Mouse (Mus musculus) neural tube, embryonic 11.5 days (tissue): ENCODE results near the gene 2010003K11Rik. TPM values are rescaled to one million over a fixed set of nuclear protein-coding genes. Genes with fewer than 3 reads are reported as not detected.

Experiments used
- polyA plus RNA-seq: library from polyadenylated mRNA; unstranded; fragments of >200 nt; fragmentation: Nextera tagmentation; extraction: Ambion mirVana; gene quantifications from 2 replicates; pipeline ENCODE4 v1.2.1, GENCODE M21; 2014

2010003K11Rik gene
- polyA plus RNA-seq, 1 experiment from 2014 or later: not detected

Other genes starting within 250 kb of the 2010003K11Rik start
- 2.3 and 3.6 TPM in 2 replicates for gene Ssh3, start 229.4 kb downstream of the 2010003K11Rik start, polyA plus RNA-seq
- gene Ankrd13d, start 215.4 kb downstream of the 2010003K11Rik start, polyA plus RNA-seq: 11.6 and 14.1 TPM in 2 replicates
- gene Grk2, start 192.4 kb downstream of the 2010003K11Rik start, polyA plus RNA-seq: 16.6 and 19.0 TPM in 2 replicates
- gene Kdm2a, start 100.3 kb downstream of the 2010003K11Rik start, polyA plus RNA-seq: 44.1 and 47.2 TPM in 2 replicates
- gene Rhod, start 59.2 kb downstream of the 2010003K11Rik start, polyA plus RNA-seq: 17.1 and 17.4 TPM in 2 replicates
- gene Syt12, start 21.1 kb downstream of the 2010003K11Rik start, polyA plus RNA-seq: 0.58 and 1.8 TPM in 2 replicates
- 19.3 and 19.6 TPM in 2 replicates for gene Pcx, start 11.9 kb upstream of the 2010003K11Rik start, polyA plus RNA-seq
- 10.0 and 10.5 TPM in 2 replicates for gene Lrfn4, start 117.1 kb upstream of the 2010003K11Rik start, polyA plus RNA-seq
- gene Rce1, start 127.1 kb upstream of the 2010003K11Rik start, polyA plus RNA-seq: 68.8 and 73.6 TPM in 2 replicates
- gene Gm960, start 200.1 kb upstream of the 2010003K11Rik start, polyA plus RNA-seq: 2.5 and 2.7 TPM in 2 replicates
- 23.4 and 26.1 TPM in 2 replicates for gene Sptbn2, start 212.6 kb upstream of the 2010003K11Rik start, polyA plus RNA-seq